Mouse (Mus musculus) forebrain, postnatal 0 days (tissue): Measurements from ENCODE around the gene Olfml1. TPM values are rescaled to one million over a fixed set of nuclear protein-coding genes. Genes with fewer than 3 reads are reported as not detected.

Experiments used
- ATAC-seq: fragments of 200-750 bp; cut with Nextera tagmentation; 2 replicates; pipeline ENCODE4 v1.8.0; 2017; ENCODE audit warnings: mild to moderate bottlenecking, moderate library complexity
- DNase-seq: peaks from one replicate; pipeline ENCODE4 v3.0.0-alpha.2; 2015
- H3K27ac ChIP-seq: fragments of 300-500 bp; sonication (generic); 2 replicates; pipeline ENCODE4 v1.5.1; 2014; ENCODE audit warnings: low read depth, mild to moderate bottlenecking, antibody characterized with exemption, low read length, moderate library complexity, mixed read lengths
- H3K27me3 ChIP-seq: fragments of 300-500 bp; sonication (generic); 2 replicates; pipeline ENCODE4 v1.6.1; 2014; ENCODE audit warnings: mild to moderate bottlenecking, low read length, mixed read lengths; ENCODE audit not compliant: insufficient read depth
- H3K36me3 ChIP-seq: fragments of 300-500 bp; sonication (generic); 2 replicates; pipeline ENCODE4 v1.6.1; 2014; ENCODE audit warnings: mild to moderate bottlenecking, moderate library complexity; ENCODE audit not compliant: insufficient read depth
- H3K4me1 ChIP-seq: fragments of 300-500 bp; sonication (generic); 2 replicates; pipeline ENCODE4 v1.6.1; 2014; ENCODE audit warnings: antibody characterized with exemption; ENCODE audit not compliant: insufficient read depth
- H3K4me2 ChIP-seq: fragments of 300-500 bp; sonication (generic); 2 replicates; pipeline ENCODE4 v1.6.1; 2014; ENCODE audit warnings: low read depth, mild to moderate bottlenecking, moderate library complexity
- H3K4me3 ChIP-seq: fragments of 300-500 bp; sonication (generic); 2 replicates; pipeline ENCODE4 v1.5.1; 2014; ENCODE audit warnings: low read depth, low read length, mixed read lengths
- H3K9ac ChIP-seq: fragments of 300-500 bp; sonication (generic); 2 replicates; pipeline ENCODE4 v1.6.1; 2014; ENCODE audit warnings: mild to moderate bottlenecking
- H3K9me3 ChIP-seq: fragments of 300-500 bp; sonication (generic); 2 replicates; pipeline ENCODE4 v1.6.1; 2016; ENCODE audit warnings: low read length
- CTCF ChIP-seq: sonication (generic); IDR thresholded peaks from 2 replicates; pipeline ENCODE4 v1.5.1; 2016; ENCODE audit warnings: antibody characterized with exemption, control low read depth, low read depth
- WGBS: fragments of 180-500 bp; shearing (Covaris S2); extraction: QIAGEN DNeasy Blood & Tissue Kit; methylation state at CpG from one replicate; pipeline ENCODE4 v1.1.7; 2014; 5-methylcytosine and 5-hydroxymethylcytosine counted together
- polyA plus RNA-seq: library from polyadenylated mRNA; unstranded; fragments of >200 nt; fragmentation: Nextera tagmentation; extraction: Ambion mirVana; gene quantifications from 2 replicates; pipeline ENCODE4 v1.2.1, GENCODE M21; 2015
- total RNA-seq: library from RNA; depleted of rRNA; stranded (reverse); fragments of >200 nt; gene quantifications from 2 replicates; pipeline ENCODE4 v1.2.3, GENCODE M21; 2014; rRNA removed

Olfml1 gene
- total and polyA plus RNA-seq, 2 experiments from 2014 or later, result 2.0 to 6.3 TPM

GRCm38 (mm10) chr7:107625061-107625460 is 57.8 kb downstream of the Olfml1 start, which contains the start of gene 5330417H12Rik:
Gene 5330417H12Rik (minus strand): TSS chr7:107625161.
- DNase-seq, result no peak

GRCm38 (mm10) chr7:107625781-107626180 is 58.5 kb downstream of the Olfml1 start:
- no peak overlapping the region for H3K4me2 ChIP-seq
- H3K36me3 ChIP-seq, result no peaks in the 10 kb centered on the region
- DNase-seq, result no peak
- TF ChIP-seq CTCF, result no peak
- no peak for ATAC-seq
- no peak overlapping the region for H3K27ac ChIP-seq
- whole genome bisulfite sequencing, result 87% methylated on average over 6 of the region's 6 CpGs
- H3K4me3 ChIP-seq, result no peak overlapping the region
- no peaks in the 10 kb centered on the region for H3K9me3 ChIP-seq
- no peaks in the 10 kb centered on the region for H3K27me3 ChIP-seq
- H3K9ac ChIP-seq, result no peak overlapping the region
- no peaks in the 10 kb centered on the region for H3K4me1 ChIP-seq

More at GRCm38 (mm10) chr7:107625061-107625460, 57.8 kb downstream of the Olfml1 start, which contains the start of gene 5330417H12Rik:
- H3K9me3 ChIP-seq, result no peaks in the 10 kb centered on the region
- TF ChIP-seq CTCF, result no peak
- no peak within 1 kb of the TSS for H3K9ac ChIP-seq
- H3K36me3 ChIP-seq, result no peaks in the 10 kb centered on the region
- no peak within 1 kb of the TSS for H3K27ac ChIP-seq
- no peaks in the 10 kb centered on the region for H3K4me1 ChIP-seq
- no peak within 1 kb of the TSS for H3K4me2 ChIP-seq
- WGBS, result 66% methylated on average over 2 of the region's 2 CpGs
- no peak within 1 kb of the TSS for H3K4me3 ChIP-seq
- no peaks in the 10 kb centered on the region for H3K27me3 ChIP-seq
- ATAC-seq, result no peak

GRCm38 (mm10) chr7:107628383-107628782 is 61.1 kb downstream of the Olfml1 start:
- ATAC-seq, result no peak

GRCm38 (mm10) chr7:107633201-107633600 is 66.0 kb downstream of the Olfml1 start:
- no peaks in the 10 kb centered on the region for H3K36me3 ChIP-seq
- H3K27me3 ChIP-seq, result no peaks in the 10 kb centered on the region
- DNase-seq (no peak), ATAC-seq (no peak)
- H3K27ac ChIP-seq, result no peak overlapping the region
- H3K9ac ChIP-seq, result no peak overlapping the region
- H3K4me1 ChIP-seq, result no peaks in the 10 kb centered on the region
- WGBS, result 93% methylated on average over 4 of the region's 4 CpGs
- H3K4me2 ChIP-seq, result no peak overlapping the region
- TF ChIP-seq CTCF, result no peak
- no peaks in the 10 kb centered on the region for H3K9me3 ChIP-seq
- H3K4me3 ChIP-seq, result no peak overlapping the region

More at GRCm38 (mm10) chr7:107628383-107628782, 61.1 kb downstream of the Olfml1 start:
- no peak overlapping the region for H3K4me2 ChIP-seq
- DNase-seq, result no peak
- H3K9ac ChIP-seq, result no peak overlapping the region
- H3K4me3 ChIP-seq, result no peak overlapping the region
- TF ChIP-seq CTCF, result no peak
- H3K4me1 ChIP-seq, result no peaks in the 10 kb centered on the region
- no peaks in the 10 kb centered on the region for H3K27me3 ChIP-seq
- H3K36me3 ChIP-seq, result no peaks in the 10 kb centered on the region
- H3K9me3 ChIP-seq, result no peaks in the 10 kb centered on the region
- H3K27ac ChIP-seq, result no peak overlapping the region

- Histone ChIP-seq H3K4me2 (no peak overlapping the region), H3K27me3 (no peaks in the 10 kb centered on the region), H3K36me3 (no peaks in the 10 kb centered on the region), H3K9me3 (no peaks in the 10 kb centered on the region), H3K9ac (no peak overlapping the region), H3K27ac (no peak overlapping the region), H3K4me3 (no peak overlapping the region), H3K4me1 (no peaks in the 10 kb centered on the region)
- ATAC-seq (peak; percentile 82; the same call in 1 of the 2 replicates), DNase-seq (no peak)
- no peak for TF ChIP-seq CTCF
- WGBS, result 73% methylated on average over 7 of the region's 7 CpGs
Measured at GRCm38 (mm10) chr7:107637398-107637797, 70.2 kb downstream of the Olfml1 start.

GRCm38 (mm10) chr7:107638026-107638425 is 70.8 kb downstream of the Olfml1 start:
- 90% methylated on average over 5 of the region's 5 CpGs for WGBS
- no peak for DNase-seq

More at GRCm38 (mm10) chr7:107638026-107638425, 70.8 kb downstream of the Olfml1 start:
- Histone ChIP-seq H3K4me1 (no peaks in the 10 kb centered on the region), H3K4me3 (no peak overlapping the region), H3K36me3 (no peaks in the 10 kb centered on the region), H3K9ac (no peak overlapping the region), H3K27ac (no peak overlapping the region), H3K27me3 (no peaks in the 10 kb centered on the region), H3K9me3 (no peaks in the 10 kb centered on the region), H3K4me2 (no peak overlapping the region)
- ATAC-seq, result no peak
- no peak for TF ChIP-seq CTCF

Other genes starting within 250 kb of the Olfml1 start
- 17.2 and 23.9 TPM in 2 replicates for gene Syt9, start 196.7 kb upstream of the Olfml1 start, total RNA-seq
- 9.2 and 13.7 TPM in 2 replicates for gene Syt9, start 196.7 kb upstream of the Olfml1 start, polyA plus RNA-seq
- gene Ppfibp2, start 27.8 kb downstream of the Olfml1 start, total RNA-seq, result 2.8 and 3.1 TPM in 2 replicates
- gene Ppfibp2, start 27.8 kb downstream of the Olfml1 start, polyA plus RNA-seq, result 1.2 TPM in 2 replicates
- not detected in 2 replicates for gene 5330417H12Rik, start 57.7 kb downstream of the Olfml1 start, total RNA-seq
- gene 5330417H12Rik, start 57.7 kb downstream of the Olfml1 start, polyA plus RNA-seq, result not detected in 2 replicates
- 0.15 TPM in 1 of 2 replicates, not detected in the other for gene Cyb5r2, start 190.6 kb downstream of the Olfml1 start, total RNA-seq
- gene Cyb5r2, start 190.6 kb downstream of the Olfml1 start, polyA plus RNA-seq, result 0.18 TPM in 1 of 2 replicates, not detected in the other
- gene Ovch2, start 233.8 kb downstream of the Olfml1 start, total RNA-seq, result not detected in 2 replicates
- gene Ovch2, start 233.8 kb downstream of the Olfml1 start, polyA plus RNA-seq, result not detected in 2 replicates
- not detected in 2 replicates for gene Olfr467, start 244.8 kb downstream of the Olfml1 start, total RNA-seq
- not detected in 2 replicates for gene Olfr467, start 244.8 kb downstream of the Olfml1 start, polyA plus RNA-seq